Mouse (Mus musculus) cerebellum, adult 2 months (tissue): Measurements from ENCODE around the gene Vmn1r193. TPM values are rescaled to one million over a fixed set of nuclear protein-coding genes. Genes with fewer than 3 reads are reported as not detected.

Source experiments
- DNase-seq, 2 experiments: peaks; one replicate each; pipeline ENCODE4 v3.0.0; 2021
- H3K27ac ChIP-seq: fragments of 200-500 bp; 2 replicates; pipeline ENCODE4 v1.5.1; 2012; ENCODE audit warnings: low read length, control low read depth, inconsistent platforms; ENCODE audit not compliant: insufficient read depth
- H3K27me3 ChIP-seq: fragments of 200-500 bp; 2 replicates; pipeline ENCODE4 v1.6.1; 2012; ENCODE audit warnings: inconsistent platforms, mild to moderate bottlenecking, low read length, moderate library complexity; ENCODE audit not compliant: control insufficient read depth, insufficient read depth
- H3K4me1 ChIP-seq: fragments of 200-500 bp; 2 replicates; pipeline ENCODE4 v1.6.1; 2011; ENCODE audit warnings: low read length; ENCODE audit not compliant: control insufficient read depth, insufficient read depth
- H3K4me3 ChIP-seq: fragments of 200-500 bp; replicated peaks from 2 replicates; pipeline ENCODE3; 2011; ENCODE audit warnings: mild to moderate bottlenecking, low read depth, low read length, control low read depth; ENCODE audit not compliant: insufficient read depth
- CTCF ChIP-seq: fragments of 200-500 bp; IDR thresholded peaks from 2 replicates; pipeline ENCODE4 v1.5.1; 2011; ENCODE audit warnings: low read depth, mild to moderate bottlenecking, control low read depth, low read length, moderate library complexity, borderline replicate concordance; ENCODE audit not compliant: insufficient read depth
- POLR2A ChIP-seq: fragments of 200-500 bp; IDR thresholded peaks from 2 replicates; pipeline ENCODE4 v1.6.1; 2011; ENCODE audit warnings: low read length, control low read depth, borderline replicate concordance; ENCODE audit not compliant: insufficient read depth
- WGBS: fragments of 180-500 bp; shearing (Covaris S2); methylation state at CpG from one replicate; pipeline ENCODE4 v1.1.7; 2018; 5-methylcytosine and 5-hydroxymethylcytosine counted together
- polyA plus RNA-seq: library from polyadenylated mRNA; depleted of rRNA; stranded (reverse); fragments of >200 nt; gene quantifications from 2 replicates; pipeline ENCODE4 v1.2.3, GENCODE M21; 2012; rRNA removed

Vmn1r193 gene
- polyA plus RNA-seq, 1 experiment, result not detected

GRCm38 (mm10) chr13:22168416-22168815, 54.5 kb downstream of the Vmn1r193 start:
- H3K27me3 ChIP-seq, result no peaks in the 10 kb centered on the region
- no peak overlapping the region for H3K27ac ChIP-seq
- no peak for DNase-seq
- 85% methylated on average over 15 of the region's 15 CpGs for WGBS
- H3K4me1 ChIP-seq, result no peaks in the 10 kb centered on the region
- no peak overlapping the region for H3K4me3 ChIP-seq
- no peak for TF ChIP-seq POLR2A
- TF ChIP-seq CTCF, result no peak

Other genes with a start within 250 kb of the Vmn1r193 start
- not detected in 2 replicates for gene Pom121l2, start 242.0 kb downstream of the Vmn1r193 start, polyA plus RNA-seq
- gene Prss16, start 213.4 kb downstream of the Vmn1r193 start, polyA plus RNA-seq, result 0.36 and 1.1 TPM in 2 replicates
- gene Hist1h2ah, start 187.6 kb downstream of the Vmn1r193 start, polyA plus RNA-seq, result not detected in 2 replicates
- 0.34 TPM in 1 of 2 replicates, not detected in the other for gene Hist1h2bk, start 187.3 kb downstream of the Vmn1r193 start, polyA plus RNA-seq
- 8.8 and 9.8 TPM in 2 replicates for gene Hist1h4i, start 181.8 kb downstream of the Vmn1r193 start, polyA plus RNA-seq
- 0.60 and 1.1 TPM in 2 replicates for gene Hist1h2ag, start 180.2 kb downstream of the Vmn1r193 start, polyA plus RNA-seq
- gene Hist1h2bj, start 179.9 kb downstream of the Vmn1r193 start, polyA plus RNA-seq, result 0.97 and 1.5 TPM in 2 replicates
- not detected in 2 replicates for gene Vmn1r188, start 138.7 kb downstream of the Vmn1r193 start, polyA plus RNA-seq
- not detected in 2 replicates for gene Vmn1r189, start 117.3 kb downstream of the Vmn1r193 start, polyA plus RNA-seq
- not detected in 2 replicates for gene Vmn1r191, start 39.2 kb downstream of the Vmn1r193 start, polyA plus RNA-seq
- not detected in 2 replicates for gene Vmn1r192, start 32.0 kb downstream of the Vmn1r193 start, polyA plus RNA-seq
- not detected in 2 replicates for gene Vmn1r194, start 21.1 kb upstream of the Vmn1r193 start, polyA plus RNA-seq
- gene Vmn1r195, start 47.4 kb upstream of the Vmn1r193 start, polyA plus RNA-seq, result not detected in 2 replicates
- gene Vmn1r196, start 66.8 kb upstream of the Vmn1r193 start, polyA plus RNA-seq, result not detected in 2 replicates
- gene Vmn1r197, start 101.4 kb upstream of the Vmn1r193 start, polyA plus RNA-seq, result not detected in 2 replicates
- not detected in 2 replicates for gene Vmn1r198, start 127.2 kb upstream of the Vmn1r193 start, polyA plus RNA-seq
- not detected in 2 replicates for gene Vmn1r199, start 156.7 kb upstream of the Vmn1r193 start, polyA plus RNA-seq
- 0.10 TPM in 1 of 2 replicates, not detected in the other for gene Vmn1r200, start 167.2 kb upstream of the Vmn1r193 start, polyA plus RNA-seq
- not detected in 2 replicates for gene Vmn1r201, start 248.8 kb upstream of the Vmn1r193 start, polyA plus RNA-seq